Mouse (Mus musculus): ENCODE measurements around the gene Ptma. TPM values are rescaled to one million over a fixed set of nuclear protein-coding genes. Genes with fewer than 3 reads are reported as not detected.

The Ptma gene
- polyA plus RNA-seq, 2 experiments: 2,429 to 3,055 TPM

- WGBS: 91% methylated on average over 4 of the region's 4 CpGs
Observed at GRCm38 (mm10) chr1:86489901-86490300, 36.6 kb upstream of the Ptma start.

GRCm38 (mm10) chr1:86490697-86491096 lies 35.8 kb upstream of the Ptma start:
- DNase-seq (ENCODE audit: low spot score): no peak
- 91% methylated on average over 3 of the region's 3 CpGs for WGBS
- no peak overlapping the region for H3K4me2 ChIP-seq (replicated peaks; ENCODE audit: low read depth, low read length, severe bottlenecking)
- H3K9me3 ChIP-seq (ENCODE audit: control insufficient read depth, low read length): no peaks in the 10 kb centered on the region
- ATAC-seq (ENCODE audit: low FRiP score, low read depth): no peak
- H3K4me1 ChIP-seq (ENCODE audit: control insufficient read depth, insufficient read depth, low read length): peaks cover 6% of the 10 kb centered on the region
- H3K27me3 ChIP-seq (ENCODE audit: control insufficient read depth, insufficient read depth, low read length): no peaks in the 10 kb centered on the region
- H3K36me3 ChIP-seq (ENCODE audit: control insufficient read depth, insufficient read depth, low read length): no peaks in the 10 kb centered on the region
- no peak for TF ChIP-seq POLR2A (IDR thresholded peaks at IDR 0.05; ENCODE audit: borderline replicate concordance, extremely low read depth, insufficient read depth, insufficient read length)
- no peak overlapping the region for H3K4me3 ChIP-seq (replicated peaks; ENCODE audit: low read length)
- H3K9ac ChIP-seq (ENCODE audit: low read depth, low read length, severe bottlenecking): no peak overlapping the region
- H3K27ac ChIP-seq (replicated peaks; ENCODE audit: low read depth, low read length): peak overlapping the region; percentile 74; the same call in 1 of the 2 replicates

More at GRCm38 (mm10) chr1:86489901-86490300, 36.6 kb upstream of the Ptma start:
- H3K4me2 ChIP-seq (replicated peaks; ENCODE audit: low read depth, low read length, severe bottlenecking): no peak overlapping the region
- no peaks in the 10 kb centered on the region for H3K9me3 ChIP-seq (ENCODE audit: control insufficient read depth, low read length)
- ATAC-seq (ENCODE audit: low FRiP score, low read depth) (no peak), DNase-seq (ENCODE audit: low spot score) (no peak)
- H3K9ac ChIP-seq (ENCODE audit: low read depth, low read length, severe bottlenecking): no peak overlapping the region
- no peak overlapping the region for H3K4me3 ChIP-seq (replicated peaks; ENCODE audit: low read length)
- H3K4me1 ChIP-seq (ENCODE audit: control insufficient read depth, insufficient read depth, low read length): peaks cover 6% of the 10 kb centered on the region
- H3K27me3 ChIP-seq (ENCODE audit: control insufficient read depth, insufficient read depth, low read length): no peaks in the 10 kb centered on the region
- H3K27ac ChIP-seq (replicated peaks; ENCODE audit: low read depth, low read length): no peak overlapping the region
- no peak for TF ChIP-seq POLR2A (IDR thresholded peaks at IDR 0.05; ENCODE audit: borderline replicate concordance, extremely low read depth, insufficient read depth, insufficient read length)
- no peaks in the 10 kb centered on the region for H3K36me3 ChIP-seq (ENCODE audit: control insufficient read depth, insufficient read depth, low read length)

GRCm38 (mm10) chr1:86491533-86492094 lies 34.9 kb upstream of the Ptma start:
- 49% methylated on average over 7 of the region's 7 CpGs for WGBS
- peak overlapping the region; percentile 75 for H3K27ac ChIP-seq (replicated peaks; ENCODE audit: low read depth, low read length)
- ATAC-seq (ENCODE audit: low FRiP score, low read depth) (no peak), DNase-seq (ENCODE audit: low spot score) (no peak)
- no peak overlapping the region for H3K4me2 ChIP-seq (replicated peaks; ENCODE audit: low read depth, low read length, severe bottlenecking)
- no peak for TF ChIP-seq POLR2A (IDR thresholded peaks at IDR 0.05; ENCODE audit: borderline replicate concordance, extremely low read depth, insufficient read depth, insufficient read length)
- no peaks in the 10 kb centered on the region for H3K36me3 ChIP-seq (ENCODE audit: control insufficient read depth, insufficient read depth, low read length)
- H3K4me3 ChIP-seq (replicated peaks; ENCODE audit: low read length): no peak overlapping the region
- H3K27me3 ChIP-seq (ENCODE audit: control insufficient read depth, insufficient read depth, low read length): no peaks in the 10 kb centered on the region
- no peak overlapping the region for H3K9ac ChIP-seq (ENCODE audit: low read depth, low read length, severe bottlenecking)
- peaks cover 6% of the 10 kb centered on the region for H3K4me1 ChIP-seq (ENCODE audit: control insufficient read depth, insufficient read depth, low read length)
- H3K9me3 ChIP-seq (ENCODE audit: control insufficient read depth, low read length): no peaks in the 10 kb centered on the region

GRCm38 (mm10) chr1:86492095-86493070 lies 34.1 kb upstream of the Ptma start:
- Histone ChIP-seq H3K4me2 (replicated peaks; ENCODE audit: low read depth, low read length, severe bottlenecking) (no peak overlapping the region), H3K9ac (ENCODE audit: low read depth, low read length, severe bottlenecking) (no peak overlapping the region), H3K36me3 (ENCODE audit: control insufficient read depth, insufficient read depth, low read length) (no peaks in the 10 kb centered on the region), H3K9me3 (ENCODE audit: control insufficient read depth, low read length) (no peaks in the 10 kb centered on the region), H3K4me1 (ENCODE audit: control insufficient read depth, insufficient read depth, low read length) (peaks cover 6% of the 10 kb centered on the region), H3K4me3 (replicated peaks; ENCODE audit: low read length) (no peak overlapping the region), H3K27me3 (ENCODE audit: control insufficient read depth, insufficient read depth, low read length) (no peaks in the 10 kb centered on the region), H3K27ac (replicated peaks; ENCODE audit: low read depth, low read length) (peak overlapping the region; percentile 75)
- DNase-seq (ENCODE audit: low spot score) (no peak), ATAC-seq (ENCODE audit: low FRiP score, low read depth) (no peak)
- 69% methylated on average over 9 of the region's 9 CpGs for WGBS
- no peak for TF ChIP-seq POLR2A (IDR thresholded peaks at IDR 0.05; ENCODE audit: borderline replicate concordance, extremely low read depth, insufficient read depth, insufficient read length)

- Histone ChIP-seq H3K27ac (replicated peaks; ENCODE audit: low read depth, low read length) (no peak overlapping the region), H3K27me3 (ENCODE audit: control insufficient read depth, insufficient read depth, low read length) (no peaks in the 10 kb centered on the region), H3K4me2 (replicated peaks; ENCODE audit: low read depth, low read length, severe bottlenecking) (no peak overlapping the region), H3K9me3 (ENCODE audit: control insufficient read depth, low read length) (no peaks in the 10 kb centered on the region), H3K36me3 (ENCODE audit: control insufficient read depth, insufficient read depth, low read length) (no peaks in the 10 kb centered on the region), H3K4me1 (ENCODE audit: control insufficient read depth, insufficient read depth, low read length) (peaks cover 17% of the 10 kb centered on the region), H3K9ac (ENCODE audit: low read depth, low read length, severe bottlenecking) (no peak overlapping the region), H3K4me3 (replicated peaks; ENCODE audit: low read length) (no peak overlapping the region)
- TF ChIP-seq POLR2A (IDR thresholded peaks at IDR 0.05; ENCODE audit: borderline replicate concordance, extremely low read depth, insufficient read depth, insufficient read length): no peak
- WGBS: 62% methylated on average over 3 of the region's 3 CpGs
- DNase-seq (ENCODE audit: low spot score): no peak
- ATAC-seq (ENCODE audit: low FRiP score, low read depth): no peak
Observed at GRCm38 (mm10) chr1:86493783-86494182, 32.7 kb upstream of the Ptma start.
